Mouse (Mus musculus): ENCODE data around the gene Sarnp. TPM values are rescaled to one million over a fixed set of nuclear protein-coding genes. Genes with fewer than 3 reads are reported as not detected.

The Sarnp gene
- total and polyA plus RNA-seq, 2 experiments from 2014 or later: 19.4 to 135 TPM

DNA sequence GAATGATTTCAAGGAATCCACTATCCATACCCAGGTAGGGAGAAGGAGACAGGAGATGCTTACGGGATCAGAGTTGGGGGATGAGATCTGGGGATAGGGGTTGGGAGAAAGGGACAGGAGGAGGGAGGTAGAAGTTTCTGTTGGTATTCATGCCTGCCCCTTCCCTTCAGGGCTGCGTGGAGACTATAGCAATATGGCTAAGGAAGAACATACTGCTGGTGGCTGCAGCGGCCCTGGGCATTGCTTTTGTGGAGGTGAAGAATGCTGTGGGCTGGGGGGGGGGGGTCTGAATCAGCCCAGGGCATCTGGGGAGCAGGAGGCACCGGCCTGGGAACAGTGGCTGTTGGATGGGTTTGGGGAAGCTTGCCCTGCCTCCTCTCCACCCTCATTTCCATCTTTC lies 95.1 kb downstream of the Sarnp start:
- Histone ChIP-seq H3K4me1 (ENCODE audit: control insufficient read depth, insufficient read depth) (peaks cover 6% of the 10 kb centered on the region), H3K36me3 (replicated peaks; ENCODE audit: control insufficient read depth, insufficient read depth, low read length) (peaks cover 26% of the 10 kb centered on the region), H3K9ac (replicated peaks; ENCODE audit: low read depth, low read length) (no peak overlapping the region), H3K4me2 (ENCODE audit: low read depth, low read length) (no peak overlapping the region), H3K4me3 (ENCODE audit: low read depth, low read length) (no peak overlapping the region), H3K27me3 (ENCODE audit: control insufficient read depth, insufficient read depth, low read length) (no peaks in the 10 kb centered on the region), H3K27ac (ENCODE audit: low read depth) (no peak overlapping the region), H3K9me3 (replicated peaks; ENCODE audit: control insufficient read depth, low read length) (no peaks in the 10 kb centered on the region)
- ATAC-seq (ENCODE audit: insufficient read depth, low read depth) (no peak), DNase-seq (ENCODE audit: low spot score) (no peak)
- no peak for TF ChIP-seq CTCF (IDR thresholded peaks at IDR 0.05; ENCODE audit: low read depth)
- no peak for TF ChIP-seq EP300 (IDR thresholded peaks at IDR 0.05; ENCODE audit: low read depth)
- WGBS: 80% methylated on average over 4 of the region's 4 CpGs

DNA sequence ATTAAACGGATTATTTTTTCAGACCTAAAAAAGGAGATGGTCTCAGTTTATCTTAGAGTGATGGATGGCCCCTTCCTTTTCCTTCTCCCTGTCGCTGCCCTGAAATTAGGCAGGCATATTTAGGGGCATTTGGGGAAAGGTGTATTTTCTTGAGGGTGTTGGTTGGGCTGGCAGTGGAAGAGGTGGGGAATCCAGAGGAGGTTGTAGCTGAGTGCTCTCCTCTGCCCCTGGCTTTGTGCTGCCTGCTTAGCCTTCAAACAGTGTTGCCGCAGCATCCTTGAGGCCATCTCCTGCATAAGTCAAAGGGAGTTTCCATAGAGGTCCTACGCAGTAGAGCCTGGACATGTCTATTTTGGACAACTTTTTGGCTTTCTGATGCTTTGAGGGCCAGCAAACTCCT lies 95.7 kb downstream of the Sarnp start:
- Histone ChIP-seq H3K27ac (ENCODE audit: low read depth) (no peak overlapping the region), H3K4me3 (ENCODE audit: low read depth, low read length) (no peak overlapping the region), H3K27me3 (ENCODE audit: control insufficient read depth, insufficient read depth, low read length) (no peaks in the 10 kb centered on the region), H3K4me1 (ENCODE audit: control insufficient read depth, insufficient read depth) (peaks cover 6% of the 10 kb centered on the region), H3K9ac (replicated peaks; ENCODE audit: low read depth, low read length) (no peak overlapping the region), H3K4me2 (ENCODE audit: low read depth, low read length) (no peak overlapping the region), H3K9me3 (replicated peaks; ENCODE audit: control insufficient read depth, low read length) (no peaks in the 10 kb centered on the region), H3K36me3 (replicated peaks; ENCODE audit: control insufficient read depth, insufficient read depth, low read length) (peaks cover 30% of the 10 kb centered on the region)
- DNase-seq (ENCODE audit: low spot score) (no peak), ATAC-seq (ENCODE audit: insufficient read depth, low read depth) (no peak)
- 72% methylated on average over 4 of the region's 4 CpGs for WGBS
- TF ChIP-seq CTCF (IDR thresholded peaks at IDR 0.05; ENCODE audit: low read depth) (no peak), EP300 (IDR thresholded peaks at IDR 0.05; ENCODE audit: low read depth) (no peak)

DNA sequence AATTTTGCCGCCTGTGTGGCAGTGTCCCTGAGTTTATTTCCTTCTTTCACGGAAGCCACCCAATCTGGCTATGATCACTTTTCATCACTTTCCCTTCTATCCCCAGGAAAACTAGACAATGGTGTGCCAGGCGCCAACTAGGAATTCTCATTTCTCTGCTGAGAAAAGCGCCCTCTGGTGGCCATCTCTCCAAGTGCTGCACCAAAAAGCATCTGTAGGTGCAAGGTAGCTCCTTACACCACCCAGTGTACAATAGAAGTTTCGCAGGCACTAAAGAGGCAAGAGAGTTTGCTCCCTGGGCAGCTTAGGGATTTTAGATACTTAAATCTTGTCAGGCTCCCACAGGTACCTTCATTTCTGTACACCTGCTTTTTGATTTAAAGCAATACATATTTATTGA lies 96.1 kb downstream of the Sarnp start:
- peaks cover 6% of the 10 kb centered on the region for H3K4me1 ChIP-seq (ENCODE audit: control insufficient read depth, insufficient read depth)
- ATAC-seq (ENCODE audit: insufficient read depth, low read depth): peak; percentile 16; the same call in 1 of the 2 replicates

DNA sequence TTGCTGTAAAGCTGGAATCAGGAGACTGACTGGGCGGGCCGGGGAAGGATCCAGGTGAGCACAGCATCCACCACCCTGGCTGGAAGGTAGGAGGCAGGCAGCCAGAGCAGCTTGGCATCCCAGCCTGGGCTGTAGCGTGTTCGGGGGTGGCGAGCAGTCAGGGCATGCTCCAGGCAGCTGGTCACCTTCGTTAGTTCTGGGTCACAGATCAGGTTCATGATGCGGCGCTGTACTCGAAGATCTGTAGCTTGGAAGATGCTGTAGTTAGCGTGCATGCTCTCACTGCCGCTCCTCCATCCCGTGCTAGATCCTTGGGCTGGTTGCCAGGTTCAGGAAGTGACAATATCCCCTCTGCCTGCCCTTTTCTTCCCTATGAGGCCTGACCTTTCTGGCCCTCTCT lies 96.6 kb downstream of the Sarnp start:
- Histone ChIP-seq H3K9me3 (replicated peaks; ENCODE audit: control insufficient read depth, low read length) (no peaks in the 10 kb centered on the region), H3K27me3 (ENCODE audit: control insufficient read depth, insufficient read depth, low read length) (no peaks in the 10 kb centered on the region), H3K4me3 (ENCODE audit: low read depth, low read length) (no peak overlapping the region), H3K36me3 (replicated peaks; ENCODE audit: control insufficient read depth, insufficient read depth, low read length) (peaks cover 34% of the 10 kb centered on the region), H3K4me2 (ENCODE audit: low read depth, low read length) (no peak overlapping the region), H3K4me1 (ENCODE audit: control insufficient read depth, insufficient read depth) (peaks cover 6% of the 10 kb centered on the region), H3K27ac (ENCODE audit: low read depth) (no peak overlapping the region), H3K9ac (replicated peaks; ENCODE audit: low read depth, low read length) (no peak overlapping the region)
- DNase-seq (ENCODE audit: low spot score) (no peak), ATAC-seq (ENCODE audit: insufficient read depth, low read depth) (no peak)
- TF ChIP-seq EP300 (IDR thresholded peaks at IDR 0.05; ENCODE audit: low read depth) (no peak), CTCF (IDR thresholded peaks at IDR 0.05; ENCODE audit: low read depth) (no peak)
- 78% methylated on average over 12 of the region's 12 CpGs for WGBS

More for the DNA sequence above, 96.1 kb downstream of the Sarnp start:
- no peak overlapping the region for H3K27ac ChIP-seq (ENCODE audit: low read depth)
- H3K27me3 ChIP-seq (ENCODE audit: control insufficient read depth, insufficient read depth, low read length): no peaks in the 10 kb centered on the region
- no peak overlapping the region for H3K9ac ChIP-seq (replicated peaks; ENCODE audit: low read depth, low read length)
- H3K4me2 ChIP-seq (ENCODE audit: low read depth, low read length): no peak overlapping the region
- peak; percentile 81 for DNase-seq (ENCODE audit: low spot score)
- peaks cover 34% of the 10 kb centered on the region for H3K36me3 ChIP-seq (replicated peaks; ENCODE audit: control insufficient read depth, insufficient read depth, low read length)
- no peak overlapping the region for H3K4me3 ChIP-seq (ENCODE audit: low read depth, low read length)
- no peaks in the 10 kb centered on the region for H3K9me3 ChIP-seq (replicated peaks; ENCODE audit: control insufficient read depth, low read length)
- WGBS: 8% methylated on average over 5 of the region's 5 CpGs
- TF ChIP-seq EP300 (IDR thresholded peaks at IDR 0.05; ENCODE audit: low read depth) (no peak; the same call in 1 of the 2 replicates), CTCF (IDR thresholded peaks at IDR 0.05; ENCODE audit: low read depth) (peak; percentile 99)

DNA sequence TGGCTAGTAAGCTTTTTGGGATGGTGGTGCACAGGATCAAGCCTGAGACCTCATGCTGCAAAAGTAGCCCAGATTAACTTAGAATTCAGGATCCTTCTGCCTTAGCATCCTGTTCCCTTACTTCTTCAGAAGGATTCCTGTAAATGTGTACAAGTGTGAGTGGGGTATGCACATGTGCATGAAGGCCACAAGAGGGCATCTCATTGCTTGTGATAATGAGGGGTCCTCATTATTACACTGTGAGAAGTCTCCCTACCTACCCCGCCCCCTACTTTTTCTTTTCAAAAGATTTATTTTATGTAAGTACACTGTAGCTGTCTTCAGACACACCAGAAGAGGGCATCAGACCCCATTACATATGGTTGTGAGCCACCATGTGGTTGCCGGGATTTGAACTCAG lies 98.4 kb downstream of the Sarnp start:
- no peak for TF ChIP-seq EP300 (IDR thresholded peaks at IDR 0.05; ENCODE audit: low read depth)
- peak; percentile 34; the same call in 1 of the 2 replicates for TF ChIP-seq CTCF (IDR thresholded peaks at IDR 0.05; ENCODE audit: low read depth)
- Histone ChIP-seq H3K36me3 (replicated peaks; ENCODE audit: control insufficient read depth, insufficient read depth, low read length) (peaks cover 34% of the 10 kb centered on the region), H3K4me3 (ENCODE audit: low read depth, low read length) (no peak overlapping the region), H3K9ac (replicated peaks; ENCODE audit: low read depth, low read length) (no peak overlapping the region), H3K4me2 (ENCODE audit: low read depth, low read length) (no peak overlapping the region), H3K27me3 (ENCODE audit: control insufficient read depth, insufficient read depth, low read length) (no peaks in the 10 kb centered on the region), H3K4me1 (ENCODE audit: control insufficient read depth, insufficient read depth) (no peaks in the 10 kb centered on the region), H3K9me3 (replicated peaks; ENCODE audit: control insufficient read depth, low read length) (no peaks in the 10 kb centered on the region), H3K27ac (ENCODE audit: low read depth) (no peak overlapping the region)
- DNase-seq (ENCODE audit: low spot score) (no peak), ATAC-seq (ENCODE audit: insufficient read depth, low read depth) (no peak)
- 88% methylated on average over 2 of the region's 2 CpGs for WGBS

DNA sequence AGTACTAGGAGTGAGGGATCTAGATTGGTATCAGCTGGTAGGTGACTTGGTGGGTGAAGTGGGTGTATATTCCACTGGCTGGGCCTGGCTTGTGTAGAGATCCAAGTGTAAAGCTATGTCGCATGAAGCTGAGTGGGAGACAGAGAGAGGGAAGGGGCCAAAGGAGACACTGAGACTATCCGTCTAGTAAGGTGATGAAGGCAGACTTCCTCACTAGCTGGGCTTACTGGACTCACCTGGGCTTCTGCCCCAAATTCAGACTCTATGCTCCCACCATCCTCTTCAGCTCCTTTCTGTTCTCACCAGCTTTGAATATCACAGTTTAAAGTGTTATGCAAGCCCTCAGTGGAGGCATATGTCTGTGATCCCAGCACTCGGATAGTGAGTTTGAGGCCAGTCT lies 99.5 kb downstream of the Sarnp start:
- no peak for DNase-seq (ENCODE audit: low spot score)
- no peaks in the 10 kb centered on the region for H3K9me3 ChIP-seq (replicated peaks; ENCODE audit: control insufficient read depth, low read length)
- TF ChIP-seq CTCF (IDR thresholded peaks at IDR 0.05; ENCODE audit: low read depth): no peak
- TF ChIP-seq EP300 (IDR thresholded peaks at IDR 0.05; ENCODE audit: low read depth): no peak
- no peaks in the 10 kb centered on the region for H3K27me3 ChIP-seq (ENCODE audit: control insufficient read depth, insufficient read depth, low read length)
- peaks cover 34% of the 10 kb centered on the region for H3K36me3 ChIP-seq (replicated peaks; ENCODE audit: control insufficient read depth, insufficient read depth, low read length)
- WGBS: 86% methylated on average over 3 of the region's 3 CpGs
- H3K4me1 ChIP-seq (ENCODE audit: control insufficient read depth, insufficient read depth): 0 out of 2 replicates have a peak, but pooled peaks cover under 1% of the 10 kb centered on the region
- H3K9ac ChIP-seq (replicated peaks; ENCODE audit: low read depth, low read length): no peak overlapping the region
- no peak for ATAC-seq (ENCODE audit: insufficient read depth, low read depth)
- no peak overlapping the region for H3K4me3 ChIP-seq (ENCODE audit: low read depth, low read length)
- H3K4me2 ChIP-seq (ENCODE audit: low read depth, low read length): no peak overlapping the region
- no peak overlapping the region for H3K27ac ChIP-seq (ENCODE audit: low read depth)

All from heart, postnatal 0 days (tissue).